Mouse (Mus musculus) C2C12 (cell line): ENCODE results near the gene Ralb.

ENCODE experiments used
- CTCF ChIP-seq: IDR thresholded peaks from one replicate; pipeline ENCODE4 v1.5.1; 2011; ENCODE audit not compliant: control insufficient read depth, insufficient read depth, insufficient read length
- MAX ChIP-seq: IDR thresholded peaks from one replicate; pipeline ENCODE4 v1.6.1; 2011; ENCODE audit warnings: mild to moderate bottlenecking, control low read depth
- MYOD1 ChIP-seq: IDR thresholded peaks from one replicate; pipeline ENCODE4 v1.6.1; 2011; ENCODE audit warnings: low read depth; ENCODE audit not compliant: control insufficient read depth, insufficient read length
- MYOG ChIP-seq: IDR thresholded peaks from one replicate; pipeline ENCODE4 v1.6.1; 2011; ENCODE audit not compliant: control insufficient read depth, insufficient read length; ENCODE audit errors: extremely low read depth
- USF1 ChIP-seq: IDR thresholded peaks from one replicate; pipeline ENCODE4 v1.6.1; 2011; ENCODE audit warnings: low read depth, mild to moderate bottlenecking, control low read depth, moderate library complexity

GRCm38 (mm10) chr1:119504260-119505062, at the start of gene Ralb:
- TF ChIP-seq CTCF (no peak), MAX (peak; percentile 65), MYOG (no peak), MYOD1 (peak; percentile 20), USF1 (peak; percentile 94)
